Mouse (Mus musculus): ENCODE results near the gene Myrip.

- TF ChIP-seq CTCF (IDR thresholded peaks at IDR 0.05; ENCODE audit: borderline replicate concordance, extremely low read depth, insufficient read depth, insufficient read length) (no peak), POLR2A (IDR thresholded peaks at IDR 0.05; ENCODE audit: borderline replicate concordance, extremely low read depth, insufficient read depth, insufficient read length, poor library complexity, severe bottlenecking) (no peak)
Measured at GRCm38 (mm10) chr9:120449696-120450329, 148.5 kb downstream of the Myrip start.

All from brain, embryonic 14.5 days (tissue).